Mouse (Mus musculus) liver, embryonic 14.5 days (tissue): ENCODE measurements around the gene Gm13030. TPM values are rescaled to one million over a fixed set of nuclear protein-coding genes. Genes with fewer than 3 reads are reported as not detected.
"Not testable (repeated sequence)": the region's sequence is repeated elsewhere in the genome, so short reads cannot be mapped to it uniquely, and the experiment has no call there.

Experiments used
- ATAC-seq: fragments of 200-750 bp; cut with Nextera tagmentation; 2 replicates; pipeline ENCODE4 v1.8.0; 2017; ENCODE audit warnings: moderate number of reproducible peaks, mild to moderate bottlenecking, moderate library complexity; ENCODE audit not compliant: insufficient read depth
- DNase-seq, 3 experiments: peaks; one replicate each; pipeline ENCODE4 v3.0.0-alpha.2; 2012 to 2013; ENCODE audit warnings: low read depth in 3 of 3, low spot score in 3 of 3
- H3K27ac ChIP-seq: fragments of 300-500 bp; sonication (generic); 2 replicates; pipeline ENCODE4 v1.5.1; 2014; ENCODE audit warnings: moderate library complexity, mild to moderate bottlenecking, control low read depth, inconsistent platforms
- H3K27me3 ChIP-seq: fragments of 300-500 bp; sonication (generic); 2 replicates; pipeline ENCODE4 v1.6.1; 2014; ENCODE audit warnings: mild to moderate bottlenecking, low read length, moderate library complexity; ENCODE audit not compliant: control insufficient read depth, insufficient read depth
- H3K36me3 ChIP-seq: fragments of 300-500 bp; sonication (generic); replicated peaks from 2 replicates; pipeline ENCODE4 v1.6.1; 2014; ENCODE audit warnings: low read depth; ENCODE audit not compliant: control insufficient read depth, insufficient read depth
- H3K4me1 ChIP-seq, 2 experiments: fragments of 200-500 bp in 1 of 2; fragments of 300-500 bp in 1 of 2; sonication (generic) in 1 of 2; replicated peaks; 2 replicates each; pipeline ENCODE4 v1.6.1; 2012 to 2014; ENCODE audit warnings: antibody characterized with exemption in 1 of 2, inconsistent platforms in 1 of 2, low read length in 1 of 2; ENCODE audit not compliant: control insufficient read depth in 2 of 2, insufficient read depth in 2 of 2
- H3K4me2 ChIP-seq: fragments of 300-500 bp; sonication (generic); 2 replicates; pipeline ENCODE4 v1.6.1; 2014; ENCODE audit warnings: low read depth, mild to moderate bottlenecking, control low read depth, moderate library complexity
- H3K4me3 ChIP-seq, 2 experiments: fragments of 200-500 bp in 1 of 2; fragments of 300-500 bp in 1 of 2; sonication (generic) in 1 of 2; 2 replicates each; pipeline ENCODE4 v1.5.1; 2012 to 2014; ENCODE audit warnings: low read depth in 2 of 2, low read length in 2 of 2, mild to moderate bottlenecking in 2 of 2, control low read depth in 1 of 2, inconsistent platforms in 1 of 2, moderate library complexity in 1 of 2; ENCODE audit not compliant: insufficient read depth in 1 of 2
- H3K9ac ChIP-seq: fragments of 300-500 bp; sonication (generic); replicated peaks from 2 replicates; pipeline ENCODE4 v1.6.1; 2014; ENCODE audit warnings: mild to moderate bottlenecking, control low read depth, moderate library complexity
- H3K9me3 ChIP-seq: fragments of 300-500 bp; sonication (generic); 2 replicates; pipeline ENCODE4 v1.6.1; 2016; ENCODE audit warnings: low read length, mixed read lengths; ENCODE audit not compliant: control insufficient read depth
- CTCF ChIP-seq: IDR thresholded peaks from 2 replicates; pipeline ENCODE4 v1.5.1; 2016; ENCODE audit warnings: antibody characterized with exemption, low read depth, control low read depth
- EP300 ChIP-seq: IDR thresholded peaks from 2 replicates; pipeline ENCODE4 v1.6.1; 2016; ENCODE audit warnings: antibody characterized with exemption, low read depth
- WGBS: fragments of 180-500 bp; shearing (Covaris S2); extraction: QIAGEN DNeasy Blood & Tissue Kit; methylation state at CpG from one replicate; pipeline ENCODE4 v1.1.7; 2014; ENCODE audit not compliant: insufficient replicate concordance; 5-methylcytosine and 5-hydroxymethylcytosine counted together
- polyA plus RNA-seq, 2 experiments: library from polyadenylated mRNA; depleted of rRNA in 1 of 2; stranded (reverse) in 1 of 2; unstranded in 1 of 2; fragments of >200 nt; fragmentation: Nextera tagmentation in 1 of 2; extraction: Ambion mirVana in 1 of 2; gene quantifications; 2 replicates each; pipeline versions ENCODE4 v1.2.1 to v1.2.3; 2012 to 2014

Gm13030 gene
- polyA plus RNA-seq, 2 experiments, result not detected

- no peak for DNase-seq
- TF ChIP-seq EP300 (no peak), CTCF (no peak)
- WGBS, result 67% methylated on average over 11 of the region's 11 CpGs
- no peaks in the 10 kb centered on the region; the same call in 1 of the 2 replicates for H3K27me3 ChIP-seq
- no peaks in the 10 kb centered on the region for H3K9me3 ChIP-seq
- no peak for ATAC-seq
- no peak overlapping the region for H3K9ac ChIP-seq
- no peak overlapping the region for H3K4me2 ChIP-seq
- H3K4me1 ChIP-seq, result no peaks in the 10 kb centered on the region
- H3K27ac ChIP-seq, result no peak overlapping the region
- H3K4me3 ChIP-seq, result no peak overlapping the region
- H3K36me3 ChIP-seq, result no peaks in the 10 kb centered on the region
These were observed 6.0 kb upstream of the Gm13030 start for GRCm38 (mm10) chr4:138879808-138880207.

- Histone ChIP-seq H3K27me3 (no peaks in the 10 kb centered on the region; the same call in 1 of the 2 replicates), H3K27ac (no peak overlapping the region), H3K4me1 (no peaks in the 10 kb centered on the region), H3K9me3 (no peaks in the 10 kb centered on the region), H3K9ac (no peak overlapping the region), H3K36me3 (no peaks in the 10 kb centered on the region), H3K4me3 (no peak overlapping the region), H3K4me2 (no peak overlapping the region)
- no peak for DNase-seq
- TF ChIP-seq EP300, result no peak
- TF ChIP-seq CTCF, result no peak
- no peak for ATAC-seq
- 45% methylated on average over 8 of the region's 8 CpGs for WGBS
These were observed 5.0 kb upstream of the Gm13030 start for GRCm38 (mm10) chr4:138878783-138879182.

GRCm38 (mm10) chr4:138877731-138878130, 4.0 kb upstream of the Gm13030 start, which contains the start of gene Pla2g2e:
Gene Pla2g2e (plus strand): TSS chr4:138877942.
- Histone ChIP-seq H3K27ac (no peak within 1 kb of the TSS), H3K9me3 (no peaks in the 10 kb centered on the region), H3K27me3 (no peaks in the 10 kb centered on the region; the same call in 1 of the 2 replicates), H3K4me3 (no peak within 1 kb of the TSS), H3K9ac (no peak within 1 kb of the TSS), H3K4me1 (no peaks in the 10 kb centered on the region), H3K36me3 (no peaks in the 10 kb centered on the region), H3K4me2 (no peak within 1 kb of the TSS)
- DNase-seq (no peak), ATAC-seq (no peak)
- 57% methylated on average over 4 of the region's 4 CpGs for WGBS
- TF ChIP-seq EP300, result no peak
- no peak for TF ChIP-seq CTCF

- no peak overlapping the region for H3K9ac ChIP-seq
- no peak overlapping the region for H3K4me2 ChIP-seq
- H3K36me3 ChIP-seq, result no peaks in the 10 kb centered on the region
- H3K9me3 ChIP-seq, result no peaks in the 10 kb centered on the region
- H3K27ac ChIP-seq, result no peak overlapping the region
- ATAC-seq (no peak), DNase-seq (no peak)
- no peak overlapping the region for H3K4me3 ChIP-seq
- no peaks in the 10 kb centered on the region for H3K4me1 ChIP-seq
- WGBS, result 72% methylated on average over 2 of the region's 2 CpGs
- H3K27me3 ChIP-seq, result no peaks in the 10 kb centered on the region
- no peak for TF ChIP-seq CTCF
- TF ChIP-seq EP300, result no peak
These were observed 2.2 kb upstream of the Gm13030 start for GRCm38 (mm10) chr4:138875986-138876385.

- not testable (repeated sequence) for H3K4me1 ChIP-seq, H3K4me3 ChIP-seq, DNase-seq, H3K9ac ChIP-seq, H3K27me3 ChIP-seq, H3K27ac ChIP-seq, H3K4me2 ChIP-seq, H3K36me3 ChIP-seq, H3K9me3 ChIP-seq, ATAC-seq
- WGBS, result 72% methylated on average over 2 of the region's 2 CpGs
These were observed 1.5 kb upstream of the Gm13030 start for GRCm38 (mm10) chr4:138875275-138875674.

- no peaks in the 10 kb centered on the region for H3K4me1 ChIP-seq
- WGBS, result 41% methylated on average over 8 of the region's 8 CpGs
- no peaks in the 10 kb centered on the region for H3K36me3 ChIP-seq
- H3K9me3 ChIP-seq, result no peaks in the 10 kb centered on the region
- TF ChIP-seq EP300 (no peak), CTCF (no peak)
- H3K4me2 ChIP-seq, result no peak overlapping the region
- no peak overlapping the region for H3K9ac ChIP-seq
- DNase-seq (no peak), ATAC-seq (no peak)
- no peak overlapping the region for H3K4me3 ChIP-seq
- no peak overlapping the region for H3K27ac ChIP-seq
- no peaks in the 10 kb centered on the region for H3K27me3 ChIP-seq
These were observed 5.1 kb downstream of the Gm13030 start for GRCm38 (mm10) chr4:138868666-138869065.
